Mouse (Mus musculus) intestine, embryonic 15.5 days (tissue): ENCODE data around the gene Qars. TPM values are rescaled to one million over a fixed set of nuclear protein-coding genes. Genes with fewer than 3 reads are reported as not detected.

Source experiments
- ATAC-seq: fragments of 200-750 bp; cut with Nextera tagmentation; 2 replicates; pipeline ENCODE4 v1.8.0; 2017; ENCODE audit warnings: moderate TSS enrichment, moderate library complexity
- H3K27ac ChIP-seq: fragments of 300-500 bp; sonication (generic); 2 replicates; pipeline ENCODE4 v1.5.1; 2015; ENCODE audit warnings: mild to moderate bottlenecking, inconsistent platforms
- H3K27me3 ChIP-seq: fragments of 300-500 bp; sonication (generic); replicated peaks from 2 replicates; pipeline ENCODE4 v1.6.1; 2015; ENCODE audit warnings: inconsistent platforms
- H3K36me3 ChIP-seq: fragments of 300-500 bp; sonication (generic); 2 replicates; pipeline ENCODE4 v1.6.1; 2015; ENCODE audit warnings: inconsistent platforms
- H3K4me1 ChIP-seq: fragments of 300-500 bp; sonication (generic); replicated peaks from 2 replicates; pipeline ENCODE4 v1.6.1; 2015; ENCODE audit warnings: inconsistent platforms
- H3K4me2 ChIP-seq: fragments of 300-500 bp; sonication (generic); replicated peaks from 2 replicates; pipeline ENCODE4 v1.6.1; 2015; ENCODE audit warnings: mild to moderate bottlenecking, inconsistent platforms
- H3K4me3 ChIP-seq: fragments of 300-500 bp; sonication (generic); replicated peaks from 2 replicates; pipeline ENCODE4 v1.5.1; 2015; ENCODE audit warnings: inconsistent platforms
- H3K9ac ChIP-seq: fragments of 300-500 bp; sonication (generic); 2 replicates; pipeline ENCODE4 v1.6.1; 2015; ENCODE audit warnings: inconsistent platforms
- H3K9me3 ChIP-seq: fragments of 300-500 bp; sonication (generic); 2 replicates; pipeline ENCODE4 v1.6.1; 2016; ENCODE audit warnings: inconsistent platforms
- WGBS: fragments of 180-500 bp; shearing (Covaris S2); methylation state at CpG from one replicate; pipeline ENCODE4 v1.1.7; 2015; 5-methylcytosine and 5-hydroxymethylcytosine counted together
- polyA plus RNA-seq: library from polyadenylated mRNA; unstranded; fragments of >200 nt; fragmentation: Nextera tagmentation; extraction: Ambion mirVana; gene quantifications from 2 replicates; pipeline ENCODE4 v1.2.1, GENCODE M21; 2015

The Qars gene
- polyA plus RNA-seq, 1 experiment from 2014 or later: 105 TPM

- Histone ChIP-seq H3K27ac (peak overlapping the region; percentile 97), H3K4me1 (peaks cover 16% of the 10 kb centered on the region), H3K9me3 (no peaks in the 10 kb centered on the region), H3K9ac (peak overlapping the region; percentile 94), H3K36me3 (peaks cover 60% of the 10 kb centered on the region), H3K4me3 (peak overlapping the region; percentile 97), H3K27me3 (no peaks in the 10 kb centered on the region), H3K4me2 (peak overlapping the region; percentile 68)
- ATAC-seq: peak; percentile 18
- WGBS: 64% methylated on average over 26 of the region's 26 CpGs
These were observed 17.6 kb upstream of the Qars start for GRCm38 (mm10) chr9:108489702-108490558.

- H3K4me1 ChIP-seq: peaks cover 16% of the 10 kb centered on the region
- WGBS: under 1% methylated on average over 69 of the region's 69 CpGs
- peak within 1 kb of the TSS; percentile 68 for H3K4me2 ChIP-seq
- peak within 1 kb of the TSS; percentile 97 for H3K27ac ChIP-seq
- ATAC-seq: peak; percentile 97
- H3K9ac ChIP-seq: peak within 1 kb of the TSS; percentile 94
- H3K27me3 ChIP-seq: no peaks in the 10 kb centered on the region
- no peaks in the 10 kb centered on the region for H3K9me3 ChIP-seq
- H3K4me3 ChIP-seq: peak within 1 kb of the TSS; percentile 97
- peaks cover 61% of the 10 kb centered on the region for H3K36me3 ChIP-seq
These were observed 16.8 kb upstream of the Qars start, which contains the start of gene Usp19 for GRCm38 (mm10) chr9:108490559-108491285. Usp19 (plus strand) TSS chr9:108490602.

- no peak for ATAC-seq
- Histone ChIP-seq H3K9me3 (no peaks in the 10 kb centered on the region), H3K4me2 (peak overlapping the region; percentile 68), H3K27me3 (no peaks in the 10 kb centered on the region), H3K4me3 (peak overlapping the region; percentile 97), H3K36me3 (peaks cover 62% of the 10 kb centered on the region), H3K27ac (peak overlapping the region; percentile 97), H3K9ac (peak overlapping the region; percentile 94), H3K4me1 (peaks cover 16% of the 10 kb centered on the region)
- 6% methylated on average over 12 of the region's 12 CpGs for WGBS
These were observed 16.3 kb upstream of the Qars start for GRCm38 (mm10) chr9:108491286-108491580.

- no peak for ATAC-seq
- Histone ChIP-seq H3K9ac (peak overlapping the region; percentile 94), H3K9me3 (no peaks in the 10 kb centered on the region)
These were observed 15.3 kb upstream of the Qars start for GRCm38 (mm10) chr9:108492043-108492750.

GRCm38 (mm10) chr9:108493246-108493645 is 14.3 kb upstream of the Qars start:
- ATAC-seq: no peak
- Histone ChIP-seq H3K4me2 (no peak overlapping the region), H3K27ac (no peak overlapping the region), H3K9ac (no peak overlapping the region), H3K27me3 (no peaks in the 10 kb centered on the region), H3K9me3 (no peaks in the 10 kb centered on the region), H3K4me1 (peaks cover 16% of the 10 kb centered on the region), H3K4me3 (no peak overlapping the region), H3K36me3 (peaks cover 63% of the 10 kb centered on the region)
- 96% methylated on average over 8 of the region's 8 CpGs for WGBS

More at GRCm38 (mm10) chr9:108492043-108492750, 15.3 kb upstream of the Qars start:
- Histone ChIP-seq H3K4me3 (peak overlapping the region; percentile 97), H3K4me1 (peaks cover 16% of the 10 kb centered on the region), H3K27me3 (no peaks in the 10 kb centered on the region), H3K27ac (no peak overlapping the region), H3K36me3 (peaks cover 63% of the 10 kb centered on the region), H3K4me2 (peak overlapping the region; percentile 68)
- 78% methylated on average over 16 of the region's 16 CpGs for WGBS

- Histone ChIP-seq H3K27ac (no peak overlapping the region), H3K9ac (no peak overlapping the region), H3K4me2 (no peak overlapping the region), H3K36me3 (peaks cover 64% of the 10 kb centered on the region), H3K9me3 (no peaks in the 10 kb centered on the region), H3K4me1 (peaks cover 16% of the 10 kb centered on the region), H3K27me3 (no peaks in the 10 kb centered on the region), H3K4me3 (no peak overlapping the region)
- WGBS: 93% methylated on average over 19 of the region's 19 CpGs
- no peak for ATAC-seq
These were observed 13.2 kb upstream of the Qars start for GRCm38 (mm10) chr9:108494146-108494825.

GRCm38 (mm10) chr9:108494905-108495304 is 12.6 kb upstream of the Qars start:
- 84% methylated on average over 10 of the region's 10 CpGs for WGBS
- peaks cover 13% of the 10 kb centered on the region for H3K4me1 ChIP-seq
- H3K4me3 ChIP-seq: no peak overlapping the region
- H3K9ac ChIP-seq: no peak overlapping the region
- H3K36me3 ChIP-seq: peaks cover 68% of the 10 kb centered on the region
- no peak overlapping the region for H3K27ac ChIP-seq
- no peaks in the 10 kb centered on the region for H3K9me3 ChIP-seq
- no peak overlapping the region for H3K4me2 ChIP-seq
- H3K27me3 ChIP-seq: no peaks in the 10 kb centered on the region
- no peak for ATAC-seq

GRCm38 (mm10) chr9:108499231-108499630 is 8.3 kb upstream of the Qars start:
- Histone ChIP-seq H3K9ac (no peak overlapping the region), H3K4me3 (no peak overlapping the region), H3K9me3 (no peaks in the 10 kb centered on the region), H3K27ac (no peak overlapping the region), H3K4me1 (no peaks in the 10 kb centered on the region), H3K27me3 (no peaks in the 10 kb centered on the region), H3K4me2 (no peak overlapping the region), H3K36me3 (peaks cover 71% of the 10 kb centered on the region)
- 90% methylated on average over 7 of the region's 7 CpGs for WGBS
- no peak for ATAC-seq

- Histone ChIP-seq H3K4me1 (no peaks in the 10 kb centered on the region), H3K9ac (no peak overlapping the region), H3K4me3 (no peak overlapping the region), H3K4me2 (no peak overlapping the region), H3K27ac (no peak overlapping the region), H3K27me3 (no peaks in the 10 kb centered on the region), H3K36me3 (peaks cover 64% of the 10 kb centered on the region), H3K9me3 (no peaks in the 10 kb centered on the region)
- 91% methylated on average over 15 of the region's 15 CpGs for WGBS
- no peak for ATAC-seq
These were observed 7.6 kb upstream of the Qars start for GRCm38 (mm10) chr9:108499943-108500342.

- Histone ChIP-seq H3K27ac (peak overlapping the region; percentile 89), H3K36me3 (peaks cover 14% of the 10 kb centered on the region), H3K27me3 (no peaks in the 10 kb centered on the region), H3K9me3 (no peaks in the 10 kb centered on the region), H3K4me2 (peak overlapping the region; percentile 79), H3K4me1 (peaks cover 11% of the 10 kb centered on the region), H3K9ac (peak overlapping the region; percentile 39; the same call in 1 of the 2 replicates), H3K4me3 (peak overlapping the region; percentile 72; the same call in 1 of the 2 replicates)
- WGBS: 85% methylated on average over 7 of the region's 7 CpGs
- ATAC-seq: no peak
These were observed 605 bp upstream of the Qars start for GRCm38 (mm10) chr9:108506901-108507300.

- H3K4me3 ChIP-seq: peak overlapping the region; percentile 72
- H3K27me3 ChIP-seq: no peaks in the 10 kb centered on the region
- H3K9me3 ChIP-seq: no peaks in the 10 kb centered on the region
- H3K4me1 ChIP-seq: peaks cover 11% of the 10 kb centered on the region
- no peak overlapping the region for H3K27ac ChIP-seq
- ATAC-seq: no peak
- peak overlapping the region; percentile 82 for H3K9ac ChIP-seq
- peak overlapping the region; percentile 79 for H3K4me2 ChIP-seq
- 87% methylated on average over 7 of the region's 7 CpGs for WGBS
- peaks cover 31% of the 10 kb centered on the region for H3K36me3 ChIP-seq
These were observed 1.3 kb downstream of the Qars start for GRCm38 (mm10) chr9:108508776-108509175.
